Mouse (Mus musculus) left cerebral cortex, adult 11 months (tissue): ENCODE results near the gene Odf3.

Source experiments
- DNase-seq: peaks from one replicate; pipeline ENCODE4 v3.0.0; 2022; ENCODE audit warnings: low spot score

Gene Odf3

GRCm38 (mm10) chr7:140844905-140845665 is 2.5 kb upstream of the Odf3 start, which contains the start of gene Scgb1c1:
Scgb1c1 (plus strand) TSS chr7:140845547.
- peak; percentile 59 for DNase-seq

DNA sequence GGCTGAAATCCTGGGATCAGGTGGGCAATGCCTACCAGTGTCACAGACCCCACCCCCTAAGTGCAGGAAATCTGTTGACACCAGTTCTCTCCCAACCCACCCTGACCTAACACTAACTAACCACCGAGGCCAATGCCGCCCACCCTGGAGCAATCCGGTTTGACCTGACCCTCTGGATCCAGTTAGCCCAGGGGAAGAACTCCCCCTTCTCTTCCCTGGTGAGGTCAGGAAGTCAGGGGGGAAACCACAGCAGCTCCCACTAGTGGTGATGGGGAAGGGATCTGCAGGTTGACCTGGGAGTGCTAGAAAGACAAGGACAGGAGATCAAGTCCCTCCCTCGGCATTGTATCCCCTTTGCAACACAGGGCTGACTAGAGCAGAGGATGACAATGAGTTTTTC is 1.9 kb upstream of the Odf3 start:
- DNase-seq, result no peak

- DNase-seq, result no peak
Observed at GRCm38 (mm10) chr7:140846676-140847075, 929 bp upstream of the Odf3 start.

- DNase-seq, result no peak
Observed at GRCm38 (mm10) chr7:140848591-140848990, 986 bp downstream of the Odf3 start.

GRCm38 (mm10) chr7:140851916-140852315 is 4.3 kb downstream of the Odf3 start:
- no peak for DNase-seq

DNA sequence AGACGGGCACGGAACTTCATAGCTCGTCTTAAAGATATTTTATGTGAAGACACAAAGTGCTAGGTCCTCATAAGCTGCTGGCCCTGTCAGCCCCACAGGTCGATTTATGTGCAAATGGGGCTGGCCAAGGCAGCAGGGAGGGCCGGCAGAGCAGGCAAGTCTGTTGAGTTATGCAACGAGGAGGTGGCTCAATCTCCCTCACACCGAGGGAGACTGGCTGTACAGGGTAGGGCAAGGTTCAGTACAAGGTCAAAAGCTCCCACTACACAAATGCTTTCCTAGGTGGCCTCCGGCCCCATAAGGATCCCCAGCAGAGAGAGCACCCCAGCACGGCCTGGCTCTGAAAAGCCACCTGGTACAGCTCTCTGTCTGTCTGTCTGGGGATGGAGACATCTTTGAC is 5.8 kb downstream of the Odf3 start:
- no peak for DNase-seq

GRCm38 (mm10) chr7:140854483-140854882 is 6.9 kb downstream of the Odf3 start:
- DNase-seq, result no peak

DNA sequence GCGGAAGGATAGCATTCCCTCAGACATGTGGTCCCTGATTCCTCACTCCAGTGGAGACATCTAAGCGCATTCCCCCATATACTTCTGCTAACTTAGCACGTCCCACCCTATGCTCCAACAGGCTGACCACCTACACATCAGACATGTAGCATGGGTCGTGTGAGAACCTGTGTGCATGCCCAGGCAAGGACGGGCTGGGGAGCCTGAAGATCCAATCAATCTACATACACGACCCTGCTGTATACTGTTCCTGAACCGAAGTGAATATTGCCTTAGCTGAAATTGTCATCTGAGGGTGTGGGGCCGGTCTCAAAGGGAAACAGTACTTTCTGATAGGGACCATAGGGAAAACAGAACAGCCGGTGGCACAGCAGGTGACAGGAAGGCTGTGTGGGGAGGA is 7.6 kb downstream of the Odf3 start:
- DNase-seq, result no peak

DNA sequence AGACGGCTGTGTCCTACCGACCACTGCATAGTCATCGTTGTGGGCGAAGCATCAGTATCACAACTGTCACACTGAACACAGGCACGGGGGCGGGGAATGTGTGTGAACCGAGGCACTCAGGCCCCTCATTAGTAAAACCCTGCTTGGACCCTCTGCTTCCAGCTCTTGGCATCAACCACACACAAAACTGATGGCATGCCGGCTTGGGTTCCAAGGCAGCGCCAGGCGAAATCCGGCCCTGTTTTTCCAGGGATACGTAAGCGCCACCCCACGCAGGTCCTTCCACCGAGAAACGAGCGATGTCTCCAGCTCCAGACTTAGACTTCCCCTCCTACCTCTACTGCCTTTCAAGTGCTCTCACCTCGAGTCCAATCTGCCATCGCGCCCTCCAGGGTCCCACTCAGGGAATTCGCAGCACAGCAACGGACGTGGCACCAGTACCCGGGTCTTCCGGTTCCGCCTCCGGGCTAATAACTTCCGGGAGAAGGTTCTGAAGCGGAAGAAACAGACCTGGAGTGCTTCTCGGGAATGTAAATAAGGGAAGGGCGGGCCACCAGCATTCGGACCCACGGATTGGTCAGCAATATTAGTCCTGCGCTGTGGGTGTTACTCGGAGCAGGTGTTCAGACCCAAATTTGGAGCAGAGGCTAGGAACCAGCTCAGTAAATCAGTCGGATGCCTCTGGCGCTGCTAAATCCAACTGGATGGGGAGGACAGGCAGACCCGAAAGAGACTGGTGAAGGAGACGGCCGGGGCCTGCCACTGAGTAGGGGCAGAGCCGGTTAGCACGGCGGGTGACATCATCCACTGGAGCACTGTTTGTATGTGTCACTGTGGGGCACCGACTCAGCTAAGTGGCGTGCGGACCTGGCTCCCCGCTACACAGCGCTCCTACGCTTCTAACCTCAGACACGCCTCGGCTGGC is 8.5 kb downstream of the Odf3 start, which contains the start of gene Gm45785:
Gm45785 (minus strand) TSS at position 472 of the 925 bp plus-strand sequence.
- peak; percentile 84 for DNase-seq

DNA sequence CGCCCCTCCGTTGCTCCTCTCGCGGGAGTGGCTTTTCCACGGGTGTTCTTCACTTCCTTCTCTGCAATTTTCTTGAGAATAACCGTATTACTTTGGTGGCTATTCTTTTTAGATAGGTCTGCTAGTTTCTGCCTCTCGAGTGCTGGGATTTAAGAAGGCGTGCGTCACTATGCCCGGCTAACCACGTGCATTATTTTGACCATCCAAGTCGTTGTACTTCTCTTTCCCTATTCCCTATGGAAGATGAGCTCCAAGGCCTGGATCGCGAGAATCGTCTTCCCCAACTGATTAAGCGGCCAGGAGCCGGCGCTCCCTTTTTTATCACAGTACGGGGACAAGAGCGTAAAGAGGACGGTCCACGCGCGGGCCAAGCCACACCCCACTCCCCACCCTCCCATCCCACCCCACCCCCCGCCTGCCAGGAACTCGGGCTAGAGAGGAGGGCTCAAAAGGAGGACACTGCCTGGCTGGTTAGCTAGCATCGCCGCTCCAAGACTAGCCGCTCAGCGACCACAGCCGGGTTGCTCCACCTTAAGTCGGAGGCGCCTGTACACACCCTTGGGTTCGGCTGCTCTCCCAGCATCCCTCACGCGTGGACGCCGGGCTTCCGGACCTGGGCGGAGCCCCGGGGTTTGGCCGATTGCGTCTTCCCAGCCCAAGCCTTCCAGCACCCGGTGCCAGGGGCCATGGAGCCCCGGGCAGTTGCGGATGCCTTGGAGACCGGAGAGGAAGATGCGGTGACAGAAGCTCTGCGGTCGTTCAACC is 9.4 kb downstream of the Odf3 start, which contains the start of gene Ric8a:
Ric8a (plus strand) TSS at position 173 of the 765 bp plus-strand sequence.
- DNase-seq, result peak; percentile 81

- DNase-seq, result no peak
Observed at GRCm38 (mm10) chr7:140857550-140858505, 10.2 kb downstream of the Odf3 start, which contains the start of gene Bet1l. Bet1l (minus strand) TSS chr7:140857577.

GRCm38 (mm10) chr7:140858746-140859145 is 11.1 kb downstream of the Odf3 start:
- DNase-seq, result no peak

DNA sequence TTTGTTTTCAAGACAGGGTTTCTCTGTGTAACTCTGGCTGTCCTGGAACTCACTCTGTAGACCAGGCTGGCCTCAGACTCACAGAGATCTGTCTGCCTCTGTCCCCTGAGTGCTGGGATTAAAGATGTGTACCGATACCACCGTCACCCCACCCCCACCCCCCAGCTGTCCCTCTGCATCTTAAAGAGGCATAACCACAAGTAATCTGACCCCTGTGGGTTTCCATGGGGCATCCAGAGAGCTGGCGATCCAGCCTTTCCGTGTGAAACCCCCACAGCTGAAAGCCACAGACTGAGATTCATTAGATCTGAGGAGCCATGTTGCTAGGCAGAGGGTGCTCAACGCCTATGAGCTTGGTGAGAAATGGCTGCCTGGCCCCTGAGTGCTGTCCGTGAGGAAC is 12.4 kb downstream of the Odf3 start:
- no peak for DNase-seq

- no peak for DNase-seq
Observed at GRCm38 (mm10) chr7:140860728-140861127, 13.1 kb downstream of the Odf3 start.

DNA sequence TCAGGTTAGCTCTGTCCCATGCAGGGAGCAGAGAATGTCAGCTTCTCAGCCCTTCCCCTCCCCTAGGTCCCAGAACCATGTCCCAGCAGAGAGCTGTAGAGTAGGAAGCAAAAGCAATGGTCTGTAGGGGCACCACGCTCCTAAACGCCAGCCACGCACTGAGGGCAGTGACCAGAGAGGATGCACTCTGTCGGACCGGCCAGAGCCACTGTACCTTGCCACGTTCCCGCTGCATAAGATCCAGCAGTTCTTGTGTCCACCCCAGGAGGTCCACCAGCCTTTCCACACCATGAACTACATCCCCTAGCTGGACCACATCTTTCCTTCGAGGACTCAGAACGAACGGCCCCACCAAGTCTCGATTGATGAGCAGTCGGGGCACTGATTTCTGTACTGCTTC is 17.2 kb downstream of the Odf3 start:
- DNase-seq, result no peak

GRCm38 (mm10) chr7:140874224-140874623 is 26.6 kb downstream of the Odf3 start:
- no peak for DNase-seq

DNA sequence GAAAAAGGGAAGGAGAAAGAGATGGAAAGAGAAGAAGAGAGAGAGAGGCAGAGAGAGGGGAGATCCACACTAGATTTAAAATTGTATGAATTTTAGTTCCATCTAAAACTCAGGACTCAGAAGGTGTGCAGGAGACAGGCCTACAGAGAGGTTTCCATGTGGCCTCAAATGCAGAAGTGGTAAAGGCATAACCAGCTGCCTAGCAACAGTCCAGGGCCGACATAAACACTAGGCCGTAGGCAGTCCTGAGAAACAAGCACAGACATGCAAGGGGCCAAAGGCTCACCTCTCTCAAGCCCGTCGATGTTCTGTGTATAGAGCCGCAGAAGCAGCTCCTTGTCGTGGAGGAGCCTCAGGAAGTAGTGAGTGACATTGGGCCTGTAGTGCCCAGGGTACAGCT is 29.8 kb downstream of the Odf3 start:
- DNase-seq, result no peak

DNA sequence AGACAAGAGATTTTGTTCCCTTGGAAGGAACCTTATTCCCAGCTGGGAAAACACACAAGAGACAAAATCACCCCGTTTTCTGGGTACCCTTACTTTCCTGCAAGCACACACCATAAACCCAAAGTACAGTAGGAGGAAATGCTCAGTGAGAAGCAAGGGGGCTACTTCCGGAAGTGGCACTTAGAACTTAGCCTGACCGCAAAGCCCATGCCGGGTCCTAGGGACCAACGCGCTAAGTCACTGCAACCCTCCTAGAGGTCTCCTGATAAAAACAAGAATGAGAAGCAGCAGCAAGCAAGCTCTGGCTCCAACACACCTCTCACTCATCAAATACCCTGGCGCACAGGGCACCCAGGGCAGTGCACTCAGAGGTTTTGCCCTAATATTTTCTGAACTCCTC is 31.8 kb downstream of the Odf3 start:
- DNase-seq, result no peak

DNA sequence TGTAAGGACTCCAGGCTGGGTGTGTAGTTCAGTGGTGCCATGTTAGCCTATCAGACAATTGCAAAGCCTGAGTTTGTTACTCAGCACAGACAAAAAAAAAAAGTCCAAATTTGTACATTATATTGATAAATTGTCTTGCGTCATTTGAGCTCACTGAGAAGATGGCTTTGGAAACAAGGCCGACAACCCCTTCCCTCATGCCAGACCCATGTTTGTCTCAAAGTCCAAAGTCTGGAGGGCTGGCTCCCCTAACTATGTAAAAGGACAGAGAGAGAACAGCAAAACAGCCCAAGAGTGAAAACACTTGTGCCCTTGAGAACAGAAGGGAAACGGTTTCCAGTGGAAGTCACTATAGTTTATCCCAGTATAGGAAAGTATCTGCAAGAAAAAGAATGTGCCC is 32.8 kb downstream of the Odf3 start:
- DNase-seq, result no peak

- no peak for DNase-seq
Observed at GRCm38 (mm10) chr7:140880865-140881515, 33.4 kb downstream of the Odf3 start.
